Mouse (Mus musculus) heart, embryonic 10.5 days (tissue): ENCODE measurements around the gene Cfap99. TPM values are rescaled to one million over a fixed set of nuclear protein-coding genes. Genes with fewer than 3 reads are reported as not detected.
A peak's percentile ranks its signal among the peaks of the same experiment; 100 is the strongest.

Experiments used
- DNase-seq: peaks from one replicate; pipeline ENCODE4 v3.0.0-alpha.2; 2017; ENCODE audit warnings: low spot score
- H3K27ac ChIP-seq: fragments of 300-500 bp; sonication (generic); 2 replicates; pipeline ENCODE4 v1.5.1; 2016; ENCODE audit warnings: mild to moderate bottlenecking
- H3K27me3 ChIP-seq: fragments of 300-500 bp; sonication (generic); 2 replicates; pipeline ENCODE4 v1.6.1; 2016; ENCODE audit warnings: mild to moderate bottlenecking; ENCODE audit not compliant: poor library complexity, insufficient read depth, severe bottlenecking
- H3K36me3 ChIP-seq: fragments of 300-500 bp; sonication (generic); 2 replicates; pipeline ENCODE4 v1.6.1; 2016; ENCODE audit warnings: mild to moderate bottlenecking, moderate library complexity
- H3K4me1 ChIP-seq: fragments of 300-500 bp; sonication (generic); 2 replicates; pipeline ENCODE4 v1.6.1; 2016; ENCODE audit warnings: mild to moderate bottlenecking
- H3K4me3 ChIP-seq: fragments of 300-500 bp; sonication (generic); 2 replicates; pipeline ENCODE4 v1.5.1; 2016; ENCODE audit warnings: mild to moderate bottlenecking, moderate library complexity
- H3K9me3 ChIP-seq: fragments of 300-500 bp; sonication (generic); 2 replicates; pipeline ENCODE4 v1.6.1; 2016; ENCODE audit warnings: mild to moderate bottlenecking, moderate library complexity
- WGBS: fragments of 180-500 bp; shearing (Covaris S2); methylation state at CpG from one replicate; pipeline ENCODE4 v1.1.7; 2016; 5-methylcytosine and 5-hydroxymethylcytosine counted together
- polyA plus RNA-seq: library from polyadenylated mRNA; unstranded; fragments of >200 nt; fragmentation: Nextera tagmentation; extraction: Ambion mirVana; gene quantifications from 2 replicates; pipeline ENCODE4 v1.2.1, GENCODE M21; 2016

The Cfap99 gene
- polyA plus RNA-seq, 1 experiment from 2014 or later = not detected

- 90% methylated on average over 3 of the region's 3 CpGs for WGBS
- no peaks in the 10 kb centered on the region for H3K9me3 ChIP-seq
- no peak for DNase-seq
- H3K4me3 ChIP-seq = no peak overlapping the region
- peaks cover 74% of the 10 kb centered on the region for H3K36me3 ChIP-seq
- H3K4me1 ChIP-seq = 0 out of 2 replicates have a peak, but pooled peaks cover 5% of the 10 kb centered on the region
- no peak overlapping the region for H3K27ac ChIP-seq
- no peaks in the 10 kb centered on the region for H3K27me3 ChIP-seq
Measured at GRCm38 (mm10) chr5:34360261-34360660, 71.9 kb downstream of the Cfap99 start.

- Histone ChIP-seq H3K36me3 (peaks cover 50% of the 10 kb centered on the region), H3K4me3 (no peak overlapping the region), H3K27me3 (no peaks in the 10 kb centered on the region), H3K27ac (no peak overlapping the region), H3K4me1 (0 out of 2 replicates have a peak, but pooled peaks cover 5% of the 10 kb centered on the region), H3K9me3 (no peaks in the 10 kb centered on the region)
- DNase-seq = no peak
Measured at GRCm38 (mm10) chr5:34363115-34363514, 74.7 kb downstream of the Cfap99 start.

GRCm38 (mm10) chr5:34368551-34369290 lies 80.3 kb downstream of the Cfap99 start:
- H3K27me3 ChIP-seq = no peaks in the 10 kb centered on the region
- H3K36me3 ChIP-seq = peaks cover 11% of the 10 kb centered on the region
- no peaks in the 10 kb centered on the region for H3K9me3 ChIP-seq
- 61% methylated on average over 7 of the region's 7 CpGs for WGBS
- H3K27ac ChIP-seq = peak overlapping the region; percentile 95
- peaks cover 13% of the 10 kb centered on the region for H3K4me1 ChIP-seq
- peak overlapping the region; percentile 87 for H3K4me3 ChIP-seq
- DNase-seq = no peak

DNA sequence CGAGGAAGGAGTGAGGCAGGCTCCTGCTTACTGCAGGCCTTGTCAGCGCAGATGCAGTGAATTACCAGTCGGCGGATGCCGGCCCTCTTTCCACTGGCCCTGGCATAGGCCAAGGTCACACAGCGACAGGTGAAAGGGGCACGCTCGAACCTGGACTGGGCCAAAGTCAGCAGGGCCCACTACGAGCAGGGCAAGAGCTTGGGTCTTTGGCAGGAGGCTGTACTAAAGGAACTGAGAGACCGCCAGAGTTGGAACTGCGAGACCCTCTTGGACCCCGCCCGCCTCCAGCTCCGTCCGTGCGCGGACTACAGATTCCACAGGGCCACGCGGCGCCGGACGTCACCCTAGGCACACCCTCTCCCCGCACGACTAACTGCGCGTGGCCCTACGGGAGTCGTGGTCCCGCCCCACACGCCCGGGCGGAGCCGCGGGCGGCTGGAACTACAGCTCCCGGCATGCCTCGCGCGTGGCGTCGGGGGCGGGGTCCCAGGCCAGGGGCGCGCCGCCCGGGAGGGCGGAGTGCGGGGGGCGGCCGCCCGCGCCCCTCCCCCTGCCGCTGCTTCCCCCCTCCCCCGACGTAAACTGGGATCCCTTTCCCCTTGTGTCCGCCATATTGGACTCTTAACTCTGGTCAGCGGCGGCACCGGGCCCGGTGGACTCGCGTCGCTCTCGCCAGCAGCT lies 81.1 kb downstream of the Cfap99 start, which contains the start of gene Fam193a:
TSS of gene Fam193a (plus strand) at position 593 of the 681 bp plus-strand sequence.
- WGBS = under 1% methylated on average over 59 of the region's 64 CpGs
- DNase-seq = peak; percentile 98
- no peaks in the 10 kb centered on the region for H3K27me3 ChIP-seq
- peaks cover 13% of the 10 kb centered on the region for H3K4me1 ChIP-seq
- peak within 1 kb of the TSS; percentile 95 for H3K27ac ChIP-seq
- H3K36me3 ChIP-seq = peaks cover 10% of the 10 kb centered on the region
- peak within 1 kb of the TSS; percentile 87 for H3K4me3 ChIP-seq
- H3K9me3 ChIP-seq = no peaks in the 10 kb centered on the region

- peak overlapping the region; percentile 95 for H3K27ac ChIP-seq
- peaks cover 3% of the 10 kb centered on the region; the same call in 1 of the 2 replicates for H3K36me3 ChIP-seq
- peaks cover 13% of the 10 kb centered on the region for H3K4me1 ChIP-seq
- DNase-seq = peak; percentile 78
- H3K9me3 ChIP-seq = no peaks in the 10 kb centered on the region
- peak overlapping the region; percentile 87 for H3K4me3 ChIP-seq
- WGBS = 11% methylated on average over 108 of the region's 114 CpGs
- H3K27me3 ChIP-seq = no peaks in the 10 kb centered on the region
Measured at GRCm38 (mm10) chr5:34370022-34370823, 81.8 kb downstream of the Cfap99 start.

DNA sequence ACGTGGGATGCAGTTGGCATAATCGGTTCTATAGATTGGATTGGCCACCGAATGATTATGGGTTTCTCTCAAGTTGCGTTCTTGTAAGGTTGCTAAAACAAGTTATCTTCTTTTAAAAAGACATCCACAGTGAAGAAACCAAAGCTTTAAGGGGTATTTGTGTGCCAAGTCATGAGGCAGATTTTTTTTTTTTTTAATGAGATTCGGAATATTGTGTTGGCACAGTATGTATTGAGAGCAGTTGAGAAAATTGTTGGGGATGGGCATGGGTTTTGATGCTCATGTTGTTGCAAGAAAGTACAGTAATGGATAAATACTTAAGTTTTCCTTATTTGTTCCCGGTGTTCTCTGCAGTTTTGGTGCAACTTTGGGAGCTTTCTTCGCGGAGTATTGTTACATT lies 82.4 kb downstream of the Cfap99 start:
- WGBS = 29% methylated on average over 8 of the region's 8 CpGs

DNA sequence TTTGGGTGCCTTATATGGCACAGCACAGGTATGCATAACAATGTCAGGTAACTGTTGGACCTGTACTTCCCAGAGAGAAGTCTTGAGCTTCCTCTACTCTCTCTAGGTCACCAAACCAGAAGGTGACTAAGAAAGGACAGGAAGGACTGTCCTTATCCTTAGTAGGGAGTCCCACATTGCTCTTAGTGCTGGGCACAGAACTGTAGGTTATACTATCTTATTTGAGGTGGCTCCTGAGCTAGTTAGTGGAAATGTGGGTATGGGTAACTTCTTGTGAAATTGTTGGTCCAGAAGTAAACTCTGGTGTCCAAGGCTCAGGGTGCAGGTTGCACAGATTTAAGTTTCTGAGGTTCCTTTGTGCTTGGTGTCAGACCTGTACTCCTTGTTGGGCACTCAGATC lies 83.7 kb downstream of the Cfap99 start:
- no peaks in the 10 kb centered on the region for H3K9me3 ChIP-seq

More for the DNA sequence above, 82.4 kb downstream of the Cfap99 start:
- Histone ChIP-seq H3K27me3 (no peaks in the 10 kb centered on the region), H3K4me1 (peaks cover 13% of the 10 kb centered on the region), H3K27ac (no peak overlapping the region), H3K9me3 (no peaks in the 10 kb centered on the region), H3K4me3 (peak overlapping the region; percentile 87), H3K36me3 (no peaks in the 10 kb centered on the region)
- no peak for DNase-seq

DNA sequence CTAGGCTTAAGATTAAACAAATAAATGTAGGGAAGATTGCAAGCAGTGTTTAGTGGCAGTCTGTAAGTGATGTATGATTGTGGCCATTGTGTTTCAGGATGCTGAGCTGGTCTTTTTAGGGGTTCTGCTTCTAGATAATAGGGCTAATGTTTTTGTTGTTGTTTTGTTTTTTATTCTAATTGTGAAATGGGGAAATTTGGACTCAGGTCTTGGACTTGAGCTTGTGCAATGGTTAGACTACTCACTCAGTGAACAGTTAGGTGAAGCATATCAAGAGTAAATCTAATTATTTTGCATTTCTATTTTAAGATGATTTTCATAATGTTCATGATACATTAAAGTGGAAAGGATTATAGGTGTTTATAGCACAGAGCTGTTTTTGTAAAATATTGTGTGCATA lies 84.1 kb downstream of the Cfap99 start:
- Histone ChIP-seq H3K4me1 (peaks cover 13% of the 10 kb centered on the region), H3K4me3 (no peak overlapping the region), H3K36me3 (no peaks in the 10 kb centered on the region), H3K27ac (no peak overlapping the region), H3K27me3 (no peaks in the 10 kb centered on the region), H3K9me3 (no peaks in the 10 kb centered on the region)
- no peak for DNase-seq

More for the DNA sequence above, 83.7 kb downstream of the Cfap99 start:
- H3K27me3 ChIP-seq = no peaks in the 10 kb centered on the region
- peaks cover 13% of the 10 kb centered on the region for H3K4me1 ChIP-seq
- no peaks in the 10 kb centered on the region for H3K36me3 ChIP-seq
- no peak overlapping the region for H3K27ac ChIP-seq
- no peak overlapping the region for H3K4me3 ChIP-seq
- no peak for DNase-seq

Other genes with a start within 250 kb of the Cfap99 start
- gene Poln, start 119.2 kb upstream of the Cfap99 start, polyA plus RNA-seq = 0.23 and 0.64 TPM in 2 replicates
- 32.8 and 43.0 TPM in 2 replicates for gene Haus3, start 119.1 kb upstream of the Cfap99 start, polyA plus RNA-seq
- gene Mxd4, start 100.9 kb upstream of the Cfap99 start, polyA plus RNA-seq = 21.6 and 22.5 TPM in 2 replicates
- 0.52 and 0.93 TPM in 2 replicates for gene Zfyve28, start 151 bp upstream of the Cfap99 start, polyA plus RNA-seq
- gene Rnf4, start 47.7 kb downstream of the Cfap99 start, polyA plus RNA-seq = 150 and 156 TPM in 2 replicates
- gene Fam193a, start 81.3 kb downstream of the Cfap99 start, polyA plus RNA-seq = 7.6 and 11.4 TPM in 2 replicates
- 9.9 and 14.6 TPM in 2 replicates for gene Tnip2, start 225.4 kb downstream of the Cfap99 start, polyA plus RNA-seq
- gene Sh3bp2, start 237.2 kb downstream of the Cfap99 start, polyA plus RNA-seq = 3.6 and 6.0 TPM in 2 replicates